Mouse (Mus musculus) layer of hippocampus, postnatal 10 days (tissue): ENCODE data around the gene Plvap. TPM values are rescaled to one million over a fixed set of nuclear protein-coding genes. Genes with fewer than 3 reads are reported as not detected.

ENCODE experiments used
- total RNA-seq, 2 experiments: library from RNA; stranded (reverse); gene quantifications; 2 replicates each; pipeline ENCODE4 v1.2.3; 2021

Plvap gene
- total RNA-seq, 2 experiments from 2014 or later, result 8.1 to 9.2 TPM

Other genes starting within 250 kb of the Plvap start
- 10 to 100 TPM; 33.2 to 36.6 TPM for gene Myo9b, start 239.0 kb downstream of the Plvap start, total RNA-seq
- 10 to 100 TPM; 19.0 to 22.3 TPM for gene Haus8, start 238.8 kb downstream of the Plvap start, total RNA-seq
- gene Use1, start 144.9 kb downstream of the Plvap start, total RNA-seq, result 100 to 1,000 TPM in 1 of 2 experiments, 10 to 100 TPM in 1; 97.9 to 108 TPM
- 10 to 100 TPM; 17.2 to 17.6 TPM for gene Ocel1, start 140.5 kb downstream of the Plvap start, total RNA-seq
- 10 to 100 TPM; 32.2 to 32.5 TPM for gene Nr2f6, start 129.8 kb downstream of the Plvap start, total RNA-seq
- gene Ushbp1, start 116.0 kb downstream of the Plvap start, total RNA-seq, result 1 to 10 TPM; 6.7 to 7.3 TPM
- gene Babam1, start 114.9 kb downstream of the Plvap start, total RNA-seq, result 10 to 100 TPM; 78.7 to 82.2 TPM
- 1 to 10 TPM; 2.2 to 2.7 TPM for gene Ankle1, start 105.7 kb downstream of the Plvap start, total RNA-seq
- 100 to 1,000 TPM; 145 to 159 TPM for gene Abhd8, start 48.1 kb downstream of the Plvap start, total RNA-seq
- 10 to 100 TPM; 59.5 to 69.2 TPM for gene Mrpl34, start 46.8 kb downstream of the Plvap start, total RNA-seq
- 100 to 1,000 TPM; 128 to 130 TPM for gene Dda1, start 42.6 kb downstream of the Plvap start, total RNA-seq
- 10 to 100 TPM; 64.3 to 71.5 TPM for gene Ano8, start 25.8 kb downstream of the Plvap start, total RNA-seq
- 10 to 100 TPM; 26.4 to 29.4 TPM for gene Gtpbp3, start 23.6 kb downstream of the Plvap start, total RNA-seq
- not detected for gene Ccdc194, start 14.0 kb upstream of the Plvap start, total RNA-seq
- gene Bst2, start 25.7 kb upstream of the Plvap start, total RNA-seq, result 1 to 10 TPM; 4.1 to 4.8 TPM
- 10 to 100 TPM; 36.9 to 40.7 TPM for gene Mvb12a, start 31.2 kb upstream of the Plvap start, total RNA-seq
- not detected for gene Tmem221, start 47.1 kb upstream of the Plvap start, total RNA-seq
- gene Nxnl1, start 54.8 kb upstream of the Plvap start, total RNA-seq, result not detected
- gene Slc27a1, start 57.1 kb upstream of the Plvap start, total RNA-seq, result 10 to 100 TPM; 76.8 to 92.7 TPM
- 10 to 100 TPM; 75.1 to 81.0 TPM for gene Pgls, start 80.4 kb upstream of the Plvap start, total RNA-seq
- gene Fam129c, start 85.9 kb upstream of the Plvap start, total RNA-seq, result 1 to 10 TPM; 4.6 to 5.8 TPM
- 10 to 100 TPM; 65.8 to 77.0 TPM for gene Colgalt1, start 99.2 kb upstream of the Plvap start, total RNA-seq
- 100 to 1,000 TPM; 242 to 246 TPM for gene Unc13a, start 160.0 kb upstream of the Plvap start, total RNA-seq
- 1 to 10 TPM; 7.7 to 7.8 TPM for gene Jak3, start 164.5 kb upstream of the Plvap start, total RNA-seq
- gene Insl3, start 177.5 kb upstream of the Plvap start, total RNA-seq, result 1 to 10 TPM; 2.3 to 2.4 TPM
- gene B3gnt3, start 190.0 kb upstream of the Plvap start, total RNA-seq, result under 1 TPM; 0.42 to 0.64 TPM
- 100 to 1,000 TPM; 111 to 119 TPM for gene Fcho1, start 214.0 kb upstream of the Plvap start, total RNA-seq